Mouse (Mus musculus): ENCODE results near the gene Tgm2. TPM values are rescaled to one million over a fixed set of nuclear protein-coding genes. Genes with fewer than 3 reads are reported as not detected.

Gene Tgm2
- polyA plus RNA-seq (2012; ENCODE audit: low replicate concordance): 23.3 and 34.0 TPM in 2 replicates

GRCm38 (mm10) chr2:158146223-158146622 lies at the start of gene Tgm2:
TSS of gene Tgm2 (minus strand) at chr2:158146436.

Other genes with a start within 250 kb of the Tgm2 start
- gene Vstm2l, start 231.8 kb downstream of the Tgm2 start, polyA plus RNA-seq (2012; ENCODE audit: low replicate concordance): not detected in 2 replicates
- gene Tti1, start 118.0 kb downstream of the Tgm2 start, polyA plus RNA-seq (2012; ENCODE audit: low replicate concordance): 3.4 and 10.2 TPM in 2 replicates
- gene Rprd1b, start 117.9 kb downstream of the Tgm2 start, polyA plus RNA-seq (2012; ENCODE audit: low replicate concordance): 22.2 and 52.4 TPM in 2 replicates
- gene D630003M21Rik, start 82.8 kb upstream of the Tgm2 start, polyA plus RNA-seq (2012; ENCODE audit: low replicate concordance): 0.03 TPM in 1 of 2 replicates, not detected in the other
- not detected in 2 replicates for gene Bpi, start 111.7 kb upstream of the Tgm2 start, polyA plus RNA-seq (2012; ENCODE audit: low replicate concordance)
- 0.40 and 0.66 TPM in 2 replicates for gene Lbp, start 160.1 kb upstream of the Tgm2 start, polyA plus RNA-seq (2012; ENCODE audit: low replicate concordance)
- gene Snhg11, start 229.2 kb upstream of the Tgm2 start, polyA plus RNA-seq (2012; ENCODE audit: low replicate concordance): not detected in 2 replicates